Mouse (Mus musculus) forebrain, embryonic 12.5 days (tissue): ENCODE measurements at regions not wholly inside any gene's neighbourhood (a gene's known extent, or its start where the extent isn't known, plus 50 kb on each side); places are given as distances from the start of the nearest gene placed in this dataset.

Source experiments
- ATAC-seq: fragments of 200-750 bp; cut with Nextera tagmentation; 2 replicates; pipeline ENCODE4 v1.8.0; 2017; ENCODE audit warnings: moderate TSS enrichment; ENCODE audit not compliant: low FRiP score
- H3K27ac ChIP-seq: fragments of 300-500 bp; sonication (generic); 2 replicates; pipeline ENCODE4 v1.5.1; 2016; ENCODE audit warnings: mild to moderate bottlenecking
- H3K27me3 ChIP-seq: fragments of 300-500 bp; sonication (generic); 2 replicates; pipeline ENCODE4 v1.6.1; 2016; ENCODE audit warnings: mild to moderate bottlenecking
- H3K36me3 ChIP-seq: fragments of 300-500 bp; sonication (generic); replicated peaks from 2 replicates; pipeline ENCODE4 v1.6.1; 2016; ENCODE audit warnings: mild to moderate bottlenecking
- H3K4me1 ChIP-seq: fragments of 300-500 bp; sonication (generic); 2 replicates; pipeline ENCODE4 v1.6.1; 2016
- H3K4me2 ChIP-seq: fragments of 300-500 bp; sonication (generic); 2 replicates; pipeline ENCODE4 v1.6.1; 2016; ENCODE audit warnings: mild to moderate bottlenecking, moderate library complexity
- H3K4me3 ChIP-seq: fragments of 300-500 bp; sonication (generic); replicated peaks from 2 replicates; pipeline ENCODE4 v1.5.1; 2016; ENCODE audit warnings: mild to moderate bottlenecking
- H3K9ac ChIP-seq: fragments of 300-500 bp; sonication (generic); 2 replicates; pipeline ENCODE4 v1.6.1; 2016; ENCODE audit warnings: mild to moderate bottlenecking
- H3K9me3 ChIP-seq: fragments of 300-500 bp; sonication (generic); 2 replicates; pipeline ENCODE4 v1.6.1; 2016
- WGBS: fragments of 180-500 bp; shearing (Covaris S2); methylation state at CpG from one replicate; pipeline ENCODE4 v1.1.7; 2016; 5-methylcytosine and 5-hydroxymethylcytosine counted together

DNA sequence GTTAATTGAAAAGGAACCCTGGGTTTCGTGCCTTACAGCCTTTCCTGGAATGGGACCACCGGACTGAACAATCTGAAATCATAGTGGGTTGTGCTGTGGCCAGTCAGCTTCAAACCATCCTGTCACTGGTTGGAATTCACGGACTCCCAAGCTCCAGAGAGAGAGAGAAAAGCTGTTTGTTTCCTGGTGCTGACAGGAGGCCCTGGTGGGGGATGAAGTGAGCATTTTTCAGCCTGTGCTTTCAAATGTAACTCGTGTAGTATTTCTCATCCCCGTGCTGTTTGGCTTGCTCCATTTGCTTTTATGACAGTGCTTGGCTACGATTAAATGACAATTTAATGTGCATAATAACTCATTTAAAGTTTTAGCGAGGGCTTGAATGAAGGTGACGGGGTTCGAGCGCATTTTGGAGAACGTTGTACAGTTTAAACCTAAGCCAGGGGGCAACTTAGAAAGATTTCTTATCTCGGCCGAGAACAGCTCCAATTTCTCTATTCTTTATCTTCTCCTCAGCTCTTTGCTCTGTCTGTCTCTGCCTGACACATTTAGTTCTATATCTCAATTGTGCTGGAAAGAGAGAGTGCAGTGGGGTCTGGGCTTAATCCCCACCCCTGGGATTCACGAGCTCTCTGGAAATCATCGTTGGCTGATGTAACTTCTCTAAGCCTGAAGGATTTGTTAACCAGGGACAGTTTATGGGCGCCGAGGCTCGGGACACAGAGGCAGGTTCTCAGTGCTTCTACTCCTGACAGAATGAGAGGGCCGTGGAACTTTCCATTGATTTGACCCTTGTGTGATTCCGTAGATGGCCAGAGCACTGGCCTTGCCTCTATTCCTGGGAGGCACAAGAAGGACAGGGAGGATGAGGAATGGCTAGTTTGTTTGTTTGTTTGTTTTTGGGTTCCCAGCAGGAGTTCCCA, 172.2 kb upstream of the Igfbp7 start:
- H3K36me3 ChIP-seq: no peaks in the 10 kb centered on the region
- H3K4me1 ChIP-seq: peaks cover 24% of the 10 kb centered on the region
- no peak overlapping the region for H3K27ac ChIP-seq
- no peaks in the 10 kb centered on the region for H3K9me3 ChIP-seq
- ATAC-seq: no peak
- no peak overlapping the region for H3K4me2 ChIP-seq
- no peak overlapping the region for H3K9ac ChIP-seq
- no peak overlapping the region for H3K4me3 ChIP-seq
- WGBS: 50% methylated on average over 20 of the region's 20 CpGs
- peaks cover 33% of the 10 kb centered on the region for H3K27me3 ChIP-seq

DNA sequence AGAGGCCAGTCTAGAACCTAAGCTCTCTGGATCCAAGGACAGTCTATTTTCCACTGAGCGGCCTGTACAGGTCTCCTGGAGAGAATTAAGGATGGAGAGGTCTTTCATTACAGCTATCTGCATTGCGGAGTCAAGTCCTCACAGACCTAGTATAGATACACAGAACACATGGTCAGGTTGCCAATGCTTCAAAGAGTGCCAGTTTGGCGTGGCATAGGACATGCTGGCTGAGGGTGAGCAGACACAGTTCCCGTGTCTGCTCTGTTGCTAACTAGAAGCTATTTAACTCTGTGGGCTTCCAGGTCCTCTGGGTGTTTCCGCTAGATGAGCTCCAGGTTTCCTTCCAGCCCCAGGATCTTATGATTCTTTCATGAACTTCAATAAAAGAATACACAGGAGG, 169.0 kb upstream of the Igfbp7 start:
- no peak for ATAC-seq
- Histone ChIP-seq H3K4me1 (peaks cover 24% of the 10 kb centered on the region), H3K9ac (no peak overlapping the region), H3K36me3 (no peaks in the 10 kb centered on the region), H3K27me3 (peaks cover 32% of the 10 kb centered on the region), H3K9me3 (no peaks in the 10 kb centered on the region), H3K4me3 (no peak overlapping the region), H3K27ac (no peak overlapping the region), H3K4me2 (no peak overlapping the region)
- 93% methylated on average over 5 of the region's 5 CpGs for WGBS

DNA sequence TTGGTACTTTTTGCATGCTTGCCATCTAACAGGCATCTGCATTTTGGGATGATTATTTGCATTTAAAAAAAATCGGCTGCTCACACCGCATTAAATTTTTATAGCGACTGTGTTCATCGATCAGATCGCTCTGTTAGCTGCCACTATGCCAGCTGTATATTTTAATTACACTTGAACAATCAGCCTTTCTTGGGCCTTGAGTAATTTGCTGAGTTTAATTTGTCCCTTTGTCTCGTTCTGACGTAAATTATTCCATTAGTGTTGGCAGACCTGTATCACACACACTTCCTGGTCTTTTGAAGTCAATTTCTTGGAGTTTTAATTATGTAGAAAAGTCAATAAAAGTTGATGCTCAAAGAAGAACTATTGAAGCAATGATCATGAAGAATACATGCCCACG, 167.9 kb upstream of the Igfbp7 start:
- Histone ChIP-seq H3K9me3 (no peaks in the 10 kb centered on the region), H3K27ac (no peak overlapping the region), H3K4me3 (no peak overlapping the region), H3K36me3 (no peaks in the 10 kb centered on the region), H3K4me2 (no peak overlapping the region), H3K9ac (no peak overlapping the region), H3K27me3 (peaks cover 29% of the 10 kb centered on the region), H3K4me1 (peaks cover 14% of the 10 kb centered on the region)
- 0 out of 2 replicates have a peak, but pooled peaks have one; percentile 39 for ATAC-seq
- 47% methylated on average over 8 of the region's 8 CpGs for WGBS

DNA sequence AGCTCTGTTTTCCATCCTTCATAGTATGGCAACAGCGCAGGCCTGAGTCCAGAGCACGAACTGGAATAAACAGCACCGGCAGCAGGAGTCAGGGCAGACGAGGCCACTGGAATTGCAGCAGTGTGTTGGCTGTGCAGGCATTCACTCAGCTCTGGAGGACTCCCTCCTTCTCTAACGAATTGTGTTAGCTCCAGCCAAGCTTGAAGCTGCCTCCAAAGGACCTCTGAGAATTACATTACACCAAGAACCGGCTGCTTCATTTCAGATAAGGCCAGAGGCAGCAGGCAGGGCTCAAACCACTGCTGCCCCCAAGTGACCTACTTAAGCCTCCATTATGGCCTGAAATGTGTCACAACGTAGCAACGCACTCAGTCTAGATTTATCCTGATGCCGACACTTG, 162.5 kb upstream of the Igfbp7 start:
- Histone ChIP-seq H3K9me3 (no peaks in the 10 kb centered on the region), H3K4me1 (no peaks in the 10 kb centered on the region), H3K4me2 (no peak overlapping the region), H3K9ac (no peak overlapping the region), H3K36me3 (no peaks in the 10 kb centered on the region), H3K4me3 (no peak overlapping the region), H3K27ac (no peak overlapping the region), H3K27me3 (peaks cover 4% of the 10 kb centered on the region; the same call in 1 of the 2 replicates)
- no peak for ATAC-seq
- WGBS: 61% methylated on average over 9 of the region's 9 CpGs

DNA sequence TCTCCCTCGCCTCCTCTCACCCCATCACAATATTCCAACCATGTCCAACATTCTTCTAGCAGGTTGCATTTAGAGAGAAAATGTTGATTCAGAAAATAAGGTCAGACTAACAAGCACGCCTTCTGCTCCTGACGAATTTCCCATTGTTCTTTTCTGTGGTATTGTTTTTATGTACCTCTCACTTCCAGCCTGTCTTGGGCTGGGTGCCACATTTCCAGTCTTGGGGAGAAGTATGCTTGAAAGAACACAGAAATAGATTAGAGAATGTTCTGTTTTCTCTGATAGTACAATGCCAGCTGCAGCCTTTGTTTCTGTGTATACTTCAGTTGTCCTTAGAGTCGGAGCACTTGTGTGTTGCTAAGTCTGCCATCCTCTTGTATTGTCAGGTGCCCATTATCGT, 160.3 kb upstream of the Igfbp7 start:
- WGBS: 76% methylated on average over 5 of the region's 5 CpGs
- H3K27me3 ChIP-seq: no peaks in the 10 kb centered on the region
- no peaks in the 10 kb centered on the region for H3K9me3 ChIP-seq
- no peak for ATAC-seq
- no peak overlapping the region for H3K27ac ChIP-seq
- no peaks in the 10 kb centered on the region for H3K36me3 ChIP-seq
- H3K4me2 ChIP-seq: no peak overlapping the region
- H3K9ac ChIP-seq: no peak overlapping the region
- no peaks in the 10 kb centered on the region for H3K4me1 ChIP-seq
- no peak overlapping the region for H3K4me3 ChIP-seq

DNA sequence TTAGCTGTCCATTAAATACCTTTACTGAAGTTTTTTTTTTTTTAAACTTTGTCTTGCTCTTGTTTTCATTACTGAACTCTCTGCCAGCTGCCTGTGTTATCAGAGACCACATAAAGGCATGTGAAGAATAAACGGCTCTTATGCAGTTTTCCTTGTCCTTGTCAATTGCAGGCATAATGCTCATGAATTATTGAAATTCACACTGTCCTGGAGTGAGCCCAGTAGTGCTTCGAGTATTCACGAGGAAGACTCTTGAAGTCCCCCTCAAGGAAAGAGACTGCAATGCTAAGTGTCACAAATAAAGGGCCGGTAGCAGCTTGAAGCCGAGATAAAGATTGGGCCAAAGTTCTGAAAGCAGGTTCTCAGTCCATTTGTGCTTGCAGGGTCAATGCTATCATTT, 144.7 kb upstream of the Igfbp7 start:
- Histone ChIP-seq H3K4me3 (no peak overlapping the region), H3K9me3 (no peaks in the 10 kb centered on the region), H3K27me3 (peaks cover 19% of the 10 kb centered on the region), H3K36me3 (no peaks in the 10 kb centered on the region), H3K27ac (no peak overlapping the region), H3K4me1 (no peaks in the 10 kb centered on the region; the same call in 1 of the 2 replicates), H3K9ac (no peak overlapping the region), H3K4me2 (no peak overlapping the region)
- 58% methylated on average over 5 of the region's 5 CpGs for WGBS
- ATAC-seq: no peak

DNA sequence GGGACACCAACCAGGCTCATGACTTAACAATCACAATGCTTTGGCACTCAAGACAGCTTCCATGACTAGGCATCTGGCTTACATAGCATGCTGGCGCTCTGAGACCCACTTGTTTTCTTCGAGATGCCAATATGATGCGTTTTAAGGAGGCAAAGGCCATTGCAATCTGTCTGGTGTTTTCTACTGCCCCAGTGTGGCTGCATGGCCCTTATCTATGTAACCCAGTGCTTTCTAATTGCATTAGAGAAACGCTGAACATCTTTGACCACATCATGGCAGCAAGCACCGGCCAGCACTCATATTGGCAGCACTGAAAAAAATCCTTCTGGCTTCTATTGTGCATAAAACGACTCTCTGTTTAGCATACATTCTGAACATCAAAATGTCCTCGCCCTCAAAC, 144.2 kb upstream of the Igfbp7 start:
- Histone ChIP-seq H3K27me3 (peaks cover 24% of the 10 kb centered on the region), H3K4me1 (no peaks in the 10 kb centered on the region; the same call in 1 of the 2 replicates), H3K9me3 (no peaks in the 10 kb centered on the region), H3K9ac (no peak overlapping the region), H3K27ac (no peak overlapping the region), H3K4me2 (no peak overlapping the region), H3K36me3 (no peaks in the 10 kb centered on the region), H3K4me3 (no peak overlapping the region)
- 76% methylated on average over 7 of the region's 7 CpGs for WGBS
- ATAC-seq: no peak

DNA sequence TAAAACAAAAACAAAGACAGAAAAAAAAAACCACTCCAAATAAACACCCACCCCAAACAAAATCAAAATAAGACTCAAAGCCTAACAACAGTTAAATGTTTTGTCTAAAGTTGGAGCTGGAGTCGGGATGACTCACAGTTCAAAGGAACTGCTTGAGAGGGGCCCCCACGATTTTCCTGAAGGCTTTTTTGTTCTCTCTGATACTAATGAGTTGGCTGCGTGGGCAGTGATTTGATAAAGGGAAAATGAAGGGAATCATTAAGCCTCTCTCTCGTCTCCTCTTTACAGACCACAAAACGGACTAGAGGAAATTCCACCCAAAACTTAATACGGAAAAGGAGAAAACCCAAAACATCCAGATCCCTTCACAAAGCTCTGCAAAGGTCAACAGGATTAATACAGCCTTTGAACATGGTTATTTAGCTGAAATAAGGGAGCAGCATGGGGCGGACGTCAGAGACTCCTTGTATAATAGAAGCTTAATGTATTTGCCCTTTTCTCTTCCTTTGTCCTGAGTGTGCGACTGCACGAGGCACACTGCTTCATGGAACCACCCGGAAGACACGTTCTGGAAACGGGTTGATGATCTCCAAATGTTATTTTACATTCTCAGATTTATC, 138.3 kb upstream of the Igfbp7 start:
- peak overlapping the region; percentile 17 for H3K4me2 ChIP-seq
- peaks cover 44% of the 10 kb centered on the region for H3K27me3 ChIP-seq
- 6% methylated on average over 13 of the region's 13 CpGs for WGBS

DNA sequence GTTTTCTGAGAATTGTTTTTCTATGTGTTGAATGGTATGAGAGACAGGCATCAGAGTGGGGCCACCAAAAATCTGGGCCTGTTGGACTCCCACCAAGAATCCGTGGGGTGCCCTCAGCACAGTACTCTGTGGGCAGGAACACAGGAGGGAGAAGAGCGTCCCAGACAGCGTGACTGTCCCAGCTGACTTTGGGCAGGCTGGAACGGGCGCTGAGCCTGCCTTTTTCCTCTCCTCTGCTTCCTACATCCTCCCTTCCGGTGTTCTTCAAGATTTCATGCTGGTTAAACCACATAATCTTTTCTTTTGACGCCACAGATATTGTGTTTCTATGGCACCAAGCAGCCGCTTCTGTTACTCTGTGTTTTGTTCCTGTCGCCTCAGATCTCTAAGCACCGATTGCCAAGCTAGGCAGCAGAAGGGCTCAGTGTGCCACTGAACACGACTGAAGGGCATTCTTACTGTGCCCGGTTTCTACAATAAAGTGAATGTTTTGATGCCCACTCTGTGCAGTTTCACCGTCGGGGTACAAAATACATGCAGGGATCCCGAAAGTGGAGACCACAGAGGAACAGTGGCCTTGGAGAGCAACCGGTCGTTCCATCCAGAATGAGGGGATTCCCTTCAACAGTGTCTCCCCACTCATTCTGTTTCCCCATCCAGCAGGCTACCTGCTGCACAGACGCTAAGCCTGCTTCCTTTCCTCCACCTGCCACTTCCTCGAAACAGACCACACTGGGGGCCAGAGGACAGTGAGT, 124.6 kb upstream of the Igfbp7 start:
- no peaks in the 10 kb centered on the region for H3K36me3 ChIP-seq
- H3K9ac ChIP-seq: no peak overlapping the region
- no peak overlapping the region for H3K27ac ChIP-seq
- no peaks in the 10 kb centered on the region for H3K27me3 ChIP-seq
- WGBS: 73% methylated on average over 19 of the region's 19 CpGs
- H3K9me3 ChIP-seq: no peaks in the 10 kb centered on the region
- no peak overlapping the region for H3K4me2 ChIP-seq
- peaks cover 4% of the 10 kb centered on the region; the same call in 1 of the 2 replicates for H3K4me1 ChIP-seq
- no peak overlapping the region for H3K4me3 ChIP-seq
- ATAC-seq: no peak

More for the DNA sequence above, 138.3 kb upstream of the Igfbp7 start:
- Histone ChIP-seq H3K9me3 (no peaks in the 10 kb centered on the region), H3K9ac (no peak overlapping the region), H3K27ac (no peak overlapping the region), H3K4me1 (0 out of 2 replicates have a peak, but pooled peaks cover 6% of the 10 kb centered on the region), H3K4me3 (no peak overlapping the region), H3K36me3 (no peaks in the 10 kb centered on the region)
- ATAC-seq: 0 out of 2 replicates have a peak, but pooled peaks have one; percentile 55

DNA sequence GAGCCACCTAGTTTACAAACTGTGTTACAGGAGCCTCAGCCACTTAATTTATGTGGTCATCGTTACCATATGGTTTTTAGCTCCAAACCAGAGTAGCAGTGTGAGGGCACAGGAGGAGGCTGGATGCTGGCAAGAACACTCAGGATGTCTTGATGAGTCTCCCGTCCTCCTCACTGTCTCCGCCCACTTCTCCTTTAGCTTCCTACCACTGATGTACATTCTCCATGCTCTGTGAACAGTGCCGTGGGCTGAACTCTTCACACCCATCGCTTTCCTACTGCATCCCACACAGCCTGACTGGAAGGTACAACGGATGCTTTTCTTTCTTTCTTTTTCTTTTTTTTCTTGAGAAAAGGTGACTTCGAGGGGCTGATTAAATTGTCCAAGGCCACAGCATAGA, 122.5 kb upstream of the Igfbp7 start:
- no peak for ATAC-seq
- H3K4me1 ChIP-seq: peaks cover 4% of the 10 kb centered on the region; the same call in 1 of the 2 replicates
- WGBS: 86% methylated on average over 7 of the region's 7 CpGs
- H3K4me2 ChIP-seq: no peak overlapping the region
- H3K27me3 ChIP-seq: no peaks in the 10 kb centered on the region
- no peaks in the 10 kb centered on the region for H3K36me3 ChIP-seq
- H3K27ac ChIP-seq: no peak overlapping the region
- no peak overlapping the region for H3K4me3 ChIP-seq
- no peaks in the 10 kb centered on the region for H3K9me3 ChIP-seq
- H3K9ac ChIP-seq: no peak overlapping the region

DNA sequence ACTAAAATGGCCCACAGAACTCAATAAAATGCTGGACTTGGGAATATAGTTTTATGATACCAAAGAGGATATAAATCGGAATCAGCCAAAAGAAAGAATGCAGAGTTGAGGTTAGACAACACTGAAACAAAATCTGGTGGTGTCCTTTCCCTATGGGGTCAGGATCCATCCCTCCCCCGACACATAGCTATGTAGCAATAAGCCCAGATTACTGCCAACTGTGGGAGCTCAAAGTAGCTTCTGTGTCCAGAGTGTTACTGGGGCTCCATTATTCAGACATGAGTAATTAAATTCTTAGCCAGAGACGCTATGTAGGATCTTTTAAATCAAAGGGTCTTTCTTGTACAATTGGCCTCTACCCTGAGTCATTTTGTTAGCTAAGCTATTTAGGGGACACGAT, 109.4 kb upstream of the Igfbp7 start:
- Histone ChIP-seq H3K4me2 (no peak overlapping the region), H3K27me3 (no peaks in the 10 kb centered on the region), H3K4me1 (no peaks in the 10 kb centered on the region), H3K9ac (no peak overlapping the region), H3K9me3 (no peaks in the 10 kb centered on the region), H3K27ac (no peak overlapping the region), H3K4me3 (no peak overlapping the region), H3K36me3 (no peaks in the 10 kb centered on the region)
- WGBS: 68% methylated on average over 4 of the region's 4 CpGs
- ATAC-seq: no peak

DNA sequence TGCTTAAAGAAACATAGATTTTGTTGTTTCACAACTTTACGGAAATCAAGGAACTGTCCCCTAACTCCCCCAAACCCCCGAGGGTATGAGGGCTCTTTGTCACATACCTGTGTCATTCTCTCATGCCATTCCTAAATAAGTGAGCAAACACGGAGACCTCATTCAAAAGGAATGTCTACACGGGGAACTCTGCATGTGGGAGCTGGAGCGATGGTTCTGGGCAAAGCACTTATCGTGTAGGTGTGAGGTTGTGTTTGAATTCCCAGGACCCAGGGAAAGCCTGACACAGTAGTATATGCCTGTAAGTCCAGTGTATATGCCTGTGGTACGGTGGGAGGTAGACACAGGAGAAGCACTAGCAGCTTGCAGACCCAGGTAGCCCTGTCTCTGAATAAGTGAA, 107.6 kb upstream of the Igfbp7 start:
- Histone ChIP-seq H3K36me3 (no peaks in the 10 kb centered on the region), H3K27ac (no peak overlapping the region), H3K4me3 (no peak overlapping the region), H3K4me1 (no peaks in the 10 kb centered on the region), H3K27me3 (no peaks in the 10 kb centered on the region), H3K4me2 (no peak overlapping the region), H3K9me3 (no peaks in the 10 kb centered on the region), H3K9ac (no peak overlapping the region)
- ATAC-seq: no peak
- WGBS: 88% methylated on average over 7 of the region's 7 CpGs
